Mouse (Mus musculus): Measurements from ENCODE around the gene H60b.
"Not testable (repeated sequence)": the region's sequence is repeated elsewhere in the genome, so short reads cannot be mapped to it uniquely, and the experiment has no call there.

Gene H60b

GRCm38 (mm10) chr10:22273684-22274305 lies 115.4 kb downstream of the H60b start:
- no peak for DNase-seq (ENCODE audit: low spot score in 2 of 2)

- DNase-seq (ENCODE audit: low spot score in 2 of 2) = no peak
Observed at GRCm38 (mm10) chr10:22274445-22275057, 116.2 kb downstream of the H60b start.

GRCm38 (mm10) chr10:22278468-22278867 lies 120.1 kb downstream of the H60b start:
- DNase-seq (ENCODE audit: low spot score in 2 of 2) = not testable (repeated sequence)

GRCm38 (mm10) chr10:22282816-22283215 lies 124.4 kb downstream of the H60b start:
- DNase-seq (ENCODE audit: low spot score in 2 of 2) = no peak

GRCm38 (mm10) chr10:22295676-22296075 lies 137.3 kb downstream of the H60b start:
- DNase-seq (ENCODE audit: low spot score in 2 of 2) = no peak

- DNase-seq (ENCODE audit: low spot score in 2 of 2) = no peak
Observed at GRCm38 (mm10) chr10:22297033-22297762, 138.8 kb downstream of the H60b start.

GRCm38 (mm10) chr10:22297766-22298461 lies 139.5 kb downstream of the H60b start:
- DNase-seq (ENCODE audit: low spot score in 2 of 2) = no peak

- no peak for DNase-seq (ENCODE audit: low spot score in 2 of 2)
Observed at GRCm38 (mm10) chr10:22299324-22299723, 140.9 kb downstream of the H60b start.

- DNase-seq (ENCODE audit: low spot score in 2 of 2) = no peak
Observed at GRCm38 (mm10) chr10:22301641-22302040, 143.3 kb downstream of the H60b start.

- DNase-seq (ENCODE audit: low spot score in 2 of 2) = no peak
Observed at GRCm38 (mm10) chr10:22302344-22303057, 144.1 kb downstream of the H60b start.

GRCm38 (mm10) chr10:22303736-22304135 lies 145.3 kb downstream of the H60b start:
- DNase-seq (ENCODE audit: low spot score in 2 of 2) = no peak

GRCm38 (mm10) chr10:22305801-22306200 lies 147.4 kb downstream of the H60b start:
- DNase-seq (ENCODE audit: low spot score in 2 of 2) = no peak

GRCm38 (mm10) chr10:22306452-22306851 lies 148.1 kb downstream of the H60b start:
- no peak for DNase-seq (ENCODE audit: low spot score in 2 of 2)

- DNase-seq (ENCODE audit: low spot score in 2 of 2) = no peak
Observed at GRCm38 (mm10) chr10:22308221-22308620, 149.8 kb downstream of the H60b start.

GRCm38 (mm10) chr10:22322858-22323257 lies 164.5 kb downstream of the H60b start:
- no peak for DNase-seq (ENCODE audit: low spot score in 2 of 2)
